Mouse (Mus musculus): ENCODE measurements around the gene Nrde2. TPM values are rescaled to one million over a fixed set of nuclear protein-coding genes. Genes with fewer than 3 reads are reported as not detected.

Nrde2 gene
- total and polyA plus RNA-seq, 3 experiments, result 18.9 to 25.6 (median 23.6) TPM

GRCm38 (mm10) chr12:100088026-100088425 lies 71.4 kb downstream of the Nrde2 start:
- DNase-seq (ENCODE audit: extremely low read depth), result no peak
- Histone ChIP-seq H3K9me3 (replicated peaks; ENCODE audit: low read length) (no peaks in the 10 kb centered on the region), H3K4me3 (replicated peaks in 1 of 3; ENCODE audit: low read depth in 2 of 3, low read length in 2 of 3, poor library complexity in 1 of 3) (no peak overlapping the region), H3K79me2 (replicated peaks; ENCODE audit: control insufficient read depth, extremely low read depth, insufficient read depth, poor library complexity, severe bottlenecking) (no peaks in the 10 kb centered on the region), H3K4me1 (ENCODE audit: control insufficient read depth in 1 of 2, insufficient read depth in 2 of 2) (peaks cover 28 to 49% of the 10 kb centered on the region in 2 experiments), H3K4me2 (ENCODE audit: insufficient read depth, low read depth, poor library complexity, severe bottlenecking) (no peak overlapping the region), H3K36me3 (replicated peaks in 1 of 2; ENCODE audit: control insufficient read depth in 1 of 2, insufficient read depth in 1 of 2, low read length in 1 of 2) (peaks cover 0 to 1% of the 10 kb centered on the region in 2 experiments), H3K27ac (ENCODE audit: insufficient read depth, low read depth) (no peak overlapping the region), H3K27me3 (replicated peaks) (no peaks in the 10 kb centered on the region), H3K9ac (ENCODE audit: insufficient read depth, low read depth) (no peak overlapping the region)
- in situ Hi-C loops (cut with MboI; ENCODE audit: low pct_ligation_motif_present, low pct_unique_long_range_greater_than_20kb, low sequenced_read_pairs), result no loop called here
- TF ChIP-seq KAT2A (IDR thresholded peaks at IDR 0.05; ENCODE audit: insufficient replicate concordance, low read length) (no peak), POLR2A (IDR thresholded peaks at IDR 0.05; ENCODE audit: low read depth, low read length) (no peak), RAD21 (IDR thresholded peaks at IDR 0.05; ENCODE audit: low read depth, low read length) (no peak)
- dilution Hi-C loops (cut with MboI; ENCODE audit: extremely low pct_ligation_motif_present, extremely low pct_unique_long_range_greater_than_20kb, low sequenced_read_pairs), result no loop called here

GRCm38 (mm10) chr12:100079636-100080286 lies 79.7 kb downstream of the Nrde2 start:
- TF ChIP-seq JUND (conservative IDR thresholded peaks at IDR 0.05; ENCODE audit: low read depth, low read length), result no peak
- TF ChIP-seq TBP (conservative IDR thresholded peaks at IDR 0.05; ENCODE audit: low read depth, low read length), result no peak
- no peak for TF ChIP-seq CHD2 (IDR thresholded peaks at IDR 0.05; ENCODE audit: low read length)
- TF ChIP-seq SMC3 (IDR thresholded peaks at IDR 0.05; ENCODE audit: low read depth, low read length), result no peak
- TF ChIP-seq BHLHE40 (IDR thresholded peaks at IDR 0.05; ENCODE audit: low read depth, low read length), result no peak
- TF ChIP-seq HCFC1 (IDR thresholded peaks at IDR 0.05; ENCODE audit: low read depth, low read length), result no peak
- no peak for TF ChIP-seq ZNF384 (IDR thresholded peaks at IDR 0.05; ENCODE audit: low read depth, low read length)
- no peak for TF ChIP-seq ZMIZ1 (IDR thresholded peaks at IDR 0.05; ENCODE audit: low read depth, low read length)
- no peak for TF ChIP-seq NRF1 (IDR thresholded peaks at IDR 0.05; ENCODE audit: low read depth, low read length)
- TF ChIP-seq MXI1 (IDR thresholded peaks at IDR 0.05; ENCODE audit: low read depth, low read length), result no peak
- no peak for TF ChIP-seq EP300 (IDR thresholded peaks at IDR 0.05; ENCODE audit: low read length)
- H3K27me3 ChIP-seq (replicated peaks), result no peaks in the 10 kb centered on the region
- peaks cover 7 to 11% of the 10 kb centered on the region in 2 experiments for H3K4me1 ChIP-seq (ENCODE audit: control insufficient read depth in 1 of 2, insufficient read depth in 2 of 2)
- no peaks in the 10 kb centered on the region for H3K9me3 ChIP-seq (replicated peaks; ENCODE audit: low read length)
- no peaks in the 10 kb centered on the region for H3K79me2 ChIP-seq (replicated peaks; ENCODE audit: control insufficient read depth, extremely low read depth, insufficient read depth, poor library complexity, severe bottlenecking)
- H3K4me2 ChIP-seq (ENCODE audit: insufficient read depth, low read depth, poor library complexity, severe bottlenecking), result no peak overlapping the region
- no peak overlapping the region for H3K27ac ChIP-seq (ENCODE audit: insufficient read depth, low read depth)
- H3K9ac ChIP-seq (ENCODE audit: insufficient read depth, low read depth), result no peak overlapping the region
- H3K4me3 ChIP-seq (replicated peaks in 1 of 3; ENCODE audit: low read depth in 2 of 3, low read length in 2 of 3, poor library complexity in 1 of 3), result no peak overlapping the region
- DNase-seq (ENCODE audit: extremely low read depth), result no peak
- in situ Hi-C loops (cut with MboI; ENCODE audit: low pct_ligation_motif_present, low pct_unique_long_range_greater_than_20kb, low sequenced_read_pairs) (no loop called here), dilution Hi-C loops (cut with MboI; ENCODE audit: extremely low pct_ligation_motif_present, extremely low pct_unique_long_range_greater_than_20kb, low sequenced_read_pairs) (no loop called here)
- peaks cover 0 to 2% of the 10 kb centered on the region in 2 experiments for H3K36me3 ChIP-seq (replicated peaks in 1 of 2; ENCODE audit: control insufficient read depth in 1 of 2, insufficient read depth in 1 of 2, low read length in 1 of 2)

- H3K79me2 ChIP-seq (replicated peaks; ENCODE audit: control insufficient read depth, extremely low read depth, insufficient read depth, poor library complexity, severe bottlenecking), result no peaks in the 10 kb centered on the region
- TF ChIP-seq CHD1 (IDR thresholded peaks at IDR 0.05; ENCODE audit: low read depth, low read length) (no peak), KAT2A (IDR thresholded peaks at IDR 0.05; ENCODE audit: insufficient replicate concordance, low read length) (no peak), RAD21 (IDR thresholded peaks at IDR 0.05; ENCODE audit: low read depth, low read length) (no peak)
- no peak overlapping the region for H3K4me2 ChIP-seq (ENCODE audit: insufficient read depth, low read depth, poor library complexity, severe bottlenecking)
- no peaks in the 10 kb centered on the region for H3K36me3 ChIP-seq (replicated peaks in 1 of 2; ENCODE audit: control insufficient read depth in 1 of 2, insufficient read depth in 1 of 2, low read length in 1 of 2)
- H3K4me3 ChIP-seq (replicated peaks in 1 of 3; ENCODE audit: low read depth in 2 of 3, low read length in 2 of 3, poor library complexity in 1 of 3), result no peak overlapping the region
- no peak overlapping the region for H3K27ac ChIP-seq (ENCODE audit: insufficient read depth, low read depth)
- DNase-seq (ENCODE audit: extremely low read depth), result no peak
- in situ Hi-C loops (cut with MboI; ENCODE audit: low pct_ligation_motif_present, low pct_unique_long_range_greater_than_20kb, low sequenced_read_pairs) (no loop called here), dilution Hi-C loops (cut with MboI; ENCODE audit: extremely low pct_ligation_motif_present, extremely low pct_unique_long_range_greater_than_20kb, low sequenced_read_pairs) (no loop called here)
- H3K27me3 ChIP-seq (replicated peaks), result no peaks in the 10 kb centered on the region
- no peak overlapping the region for H3K9ac ChIP-seq (ENCODE audit: insufficient read depth, low read depth)
- no peaks in the 10 kb centered on the region for H3K4me1 ChIP-seq (ENCODE audit: control insufficient read depth in 1 of 2, insufficient read depth in 2 of 2)
- no peaks in the 10 kb centered on the region for H3K9me3 ChIP-seq (replicated peaks; ENCODE audit: low read length)
These were observed 83.7 kb downstream of the Nrde2 start for GRCm38 (mm10) chr12:100075715-100076114.

Other genes with a start within 250 kb of the Nrde2 start
- gene Kcnk13, start 195.2 kb downstream of the Nrde2 start, total RNA-seq (2012; rRNA removed), result 0.08 and 0.13 TPM in 2 replicates
- not detected in 2 replicates for gene Kcnk13, start 195.2 kb downstream of the Nrde2 start, total RNA-seq (2014; rRNA removed)
- not detected in 2 replicates for gene Kcnk13, start 195.2 kb downstream of the Nrde2 start, polyA plus RNA-seq (2012; ENCODE audit: insufficient read length, low read depth)
- gene Psmc1, start 49.5 kb downstream of the Nrde2 start, total RNA-seq (2012; rRNA removed), result 244 and 326 TPM in 2 replicates
- gene Psmc1, start 49.5 kb downstream of the Nrde2 start, total RNA-seq (2014; rRNA removed), result 278 and 297 TPM in 2 replicates
- gene Psmc1, start 49.5 kb downstream of the Nrde2 start, polyA plus RNA-seq (2012; ENCODE audit: insufficient read length, low read depth), result 501 and 701 TPM in 2 replicates
- 750 and 836 TPM in 2 replicates for gene Calm1, start 39.8 kb upstream of the Nrde2 start, total RNA-seq (2012; rRNA removed)
- gene Calm1, start 39.8 kb upstream of the Nrde2 start, total RNA-seq (2014; rRNA removed), result 425 and 450 TPM in 2 replicates
- gene Calm1, start 39.8 kb upstream of the Nrde2 start, polyA plus RNA-seq (2012; ENCODE audit: insufficient read length, low read depth), result 627 and 753 TPM in 2 replicates